Mouse (Mus musculus) myocyte (in vitro differentiated cells): ENCODE measurements around the gene Spon1. TPM values are rescaled to one million over a fixed set of nuclear protein-coding genes. Genes with fewer than 3 reads are reported as not detected.

ENCODE experiments used
- H3K27me3 ChIP-seq: one replicate; pipeline ENCODE4 v1.6.1; 2011; ENCODE audit not compliant: control insufficient read depth, insufficient read depth, insufficient read length
- H3K36me3 ChIP-seq: one replicate; pipeline ENCODE4 v1.6.1; 2011; ENCODE audit not compliant: control insufficient read depth, insufficient read depth
- H3K4me2 ChIP-seq: one replicate; pipeline ENCODE4 v1.6.1; 2011; ENCODE audit warnings: low read depth, control low read depth
- H3K4me3 ChIP-seq: one replicate; pipeline ENCODE4 v1.5.1; 2011; ENCODE audit warnings: mild to moderate bottlenecking, control low read depth, moderate library complexity
- H3K79me2 ChIP-seq: one replicate; pipeline ENCODE4 v1.6.1; 2011; ENCODE audit not compliant: control insufficient read depth, insufficient read depth
- H3ac ChIP-seq: one replicate; pipeline ENCODE4 v1.6.1; 2011; ENCODE audit not compliant: control insufficient read depth, insufficient read length
- CEBPB ChIP-seq: IDR thresholded peaks from 2 replicates; pipeline ENCODE4 v1.6.1; 2011; ENCODE audit warnings: mild to moderate bottlenecking, moderate library complexity; ENCODE audit not compliant: poor library complexity, insufficient read depth, severe bottlenecking
- E2F4 ChIP-seq: IDR thresholded peaks from one replicate; pipeline ENCODE4 v1.6.1; 2011; ENCODE audit warnings: mild to moderate bottlenecking, control low read depth, moderate library complexity; ENCODE audit not compliant: insufficient read depth
- MAX ChIP-seq: IDR thresholded peaks from one replicate; pipeline ENCODE4 v1.6.1; 2011; ENCODE audit warnings: low read depth, mild to moderate bottlenecking, control low read depth
- MYOD1 ChIP-seq, 3 experiments: IDR thresholded peaks; one replicate each; pipeline ENCODE4 v1.6.1; 2011; ENCODE audit warnings: control low read depth in 2 of 3, low read depth in 2 of 3, mild to moderate bottlenecking in 2 of 3, moderate library complexity in 1 of 3; ENCODE audit not compliant: insufficient read length in 2 of 3, control insufficient read depth in 1 of 3
- MYOG ChIP-seq, 3 experiments: IDR thresholded peaks; one replicate each; pipeline ENCODE4 v1.6.1; 2011; ENCODE audit warnings: control low read depth in 2 of 3, low read depth in 2 of 3, mild to moderate bottlenecking in 2 of 3; ENCODE audit not compliant: insufficient read length in 2 of 3, control insufficient read depth in 1 of 3, insufficient read depth in 1 of 3
- POLR2A ChIP-seq: IDR thresholded peaks from one replicate; pipeline ENCODE4 v1.6.1; 2011; ENCODE audit warnings: low read depth, mild to moderate bottlenecking, control low read depth, moderate library complexity; ENCODE audit not compliant: insufficient read length
- POLR2AphosphoS2 ChIP-seq: IDR thresholded peaks from one replicate; pipeline ENCODE4 v1.6.1; 2011; ENCODE audit warnings: low read depth, control low read depth; ENCODE audit not compliant: insufficient read length
- REST ChIP-seq: IDR thresholded peaks from one replicate; pipeline ENCODE4 v1.6.1; 2011; ENCODE audit warnings: mild to moderate bottlenecking, control low read depth, moderate library complexity; ENCODE audit not compliant: insufficient read depth, insufficient read length
- SRF ChIP-seq: IDR thresholded peaks from one replicate; pipeline ENCODE4 v1.6.1; 2011; ENCODE audit warnings: low read depth; ENCODE audit not compliant: control insufficient read depth, insufficient read length
- TCF12 ChIP-seq: IDR thresholded peaks from one replicate; pipeline ENCODE4 v1.6.1; 2011; ENCODE audit warnings: mild to moderate bottlenecking, control low read depth; ENCODE audit not compliant: poor library complexity, insufficient read depth, severe bottlenecking
- TCF3 ChIP-seq: IDR thresholded peaks from one replicate; pipeline ENCODE4 v1.6.1; 2011; ENCODE audit warnings: low read depth, control low read depth; ENCODE audit not compliant: insufficient read length
- USF1 ChIP-seq: IDR thresholded peaks from one replicate; pipeline ENCODE4 v1.6.1; 2011; ENCODE audit warnings: low read depth, mild to moderate bottlenecking, control low read depth, moderate library complexity
- polyA plus RNA-seq: library from polyadenylated mRNA; unstranded; fragments of >200 nt; fragmentation: generic; extraction: Trizol; gene quantifications from one replicate; pipeline ENCODE4 v1.2.1, GENCODE M21; 2012; ENCODE audit warnings: missing spikeins

The Spon1 gene
- polyA plus RNA-seq, 1 experiment, result 0.04 TPM

DNA sequence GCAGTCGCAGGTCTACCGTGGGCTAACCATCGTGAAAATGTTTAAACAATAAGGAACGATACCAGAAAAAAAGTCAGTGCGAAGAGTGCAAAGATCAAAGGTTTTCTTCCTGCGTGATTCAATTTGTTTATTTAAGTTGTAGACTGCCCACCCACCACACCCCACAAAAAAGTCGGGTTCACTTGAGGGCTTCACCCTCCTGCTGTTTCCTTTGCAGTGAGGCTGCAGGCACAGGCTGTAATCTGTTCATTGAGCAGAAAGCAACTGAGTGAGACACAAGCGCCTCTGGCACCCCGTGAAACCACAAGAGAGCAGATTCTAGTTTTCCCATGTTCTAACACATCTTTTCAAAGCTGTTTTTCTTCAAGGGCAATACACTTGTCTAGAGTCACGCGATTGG is 322.2 kb downstream of the Spon1 start:
- H3K27me3 ChIP-seq, result no peaks in the 10 kb centered on the region
- no peak for TF ChIP-seq MYOG (IDR thresholded peaks at IDR 0.05; ENCODE audit: control insufficient read depth in 1 of 3, insufficient read depth in 1 of 3, insufficient read length in 2 of 3, low read depth in 2 of 3)
- H3K4me2 ChIP-seq, result no peak overlapping the region
- H3K4me3 ChIP-seq, result no peak overlapping the region
- H3ac ChIP-seq, result no peak overlapping the region
- no peaks in the 10 kb centered on the region for H3K36me3 ChIP-seq
- H3K79me2 ChIP-seq, result peaks cover 95% of the 10 kb centered on the region

DNA sequence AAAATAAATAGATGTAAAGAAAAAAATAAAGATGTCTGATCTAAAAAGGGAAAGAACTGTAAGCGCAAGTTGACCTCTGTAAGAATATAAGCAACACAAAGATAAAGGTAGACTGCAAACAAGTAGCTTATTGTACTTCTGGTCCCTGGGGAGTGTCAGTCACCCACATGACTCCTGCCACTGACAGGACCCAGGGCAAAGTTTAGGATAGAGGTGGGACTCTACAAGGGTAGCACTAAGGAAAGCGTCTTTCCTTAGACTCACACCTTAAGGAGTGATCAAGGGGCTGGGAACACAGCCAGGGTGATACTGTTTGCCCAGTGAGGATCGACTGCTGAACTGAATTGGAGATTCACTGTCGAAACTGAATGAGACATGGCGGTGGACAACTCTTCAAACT is 323.1 kb downstream of the Spon1 start:
- no peak for TF ChIP-seq POLR2A
- no peak for TF ChIP-seq TCF12
- no peak for TF ChIP-seq MYOD1 (IDR thresholded peaks at IDR 0.05; ENCODE audit: control insufficient read depth in 1 of 3, insufficient read length in 2 of 3, low read depth in 2 of 3)
- no peak for TF ChIP-seq POLR2AphosphoS2
- TF ChIP-seq SRF, result no peak
- no peak for TF ChIP-seq TCF3
- no peak for TF ChIP-seq CEBPB
- no peak for TF ChIP-seq REST
- no peak for TF ChIP-seq MYOG (IDR thresholded peaks at IDR 0.05; ENCODE audit: control insufficient read depth in 1 of 3, insufficient read depth in 1 of 3, insufficient read length in 2 of 3, low read depth in 2 of 3)
- no peak for TF ChIP-seq MAX
- no peak for TF ChIP-seq E2F4
- no peak for TF ChIP-seq USF1

DNA sequence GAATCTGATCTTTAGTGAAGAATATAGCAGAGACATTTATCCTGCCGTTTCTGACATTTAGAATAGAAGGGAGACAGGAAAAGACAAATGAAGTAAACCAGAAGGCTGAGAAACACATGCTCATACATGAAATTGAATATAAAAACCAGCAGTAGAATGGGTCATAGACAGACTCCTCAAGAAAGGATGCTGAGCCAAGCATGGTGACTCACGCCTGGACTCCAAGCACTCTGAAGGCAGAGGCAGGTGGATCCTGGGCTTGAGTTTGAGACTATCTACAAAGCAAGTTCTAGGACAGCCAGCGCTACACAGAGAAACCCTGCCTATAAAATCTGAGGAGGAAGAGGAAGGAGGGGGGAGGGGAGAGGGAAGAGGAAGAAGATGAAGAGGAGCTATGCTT is 324.4 kb downstream of the Spon1 start:
- Histone ChIP-seq H3K4me3 (no peak overlapping the region), H3K36me3 (no peaks in the 10 kb centered on the region), H3K79me2 (peaks cover 98% of the 10 kb centered on the region), H3ac (no peak overlapping the region), H3K4me2 (no peak overlapping the region), H3K27me3 (no peaks in the 10 kb centered on the region)
- TF ChIP-seq REST, result no peak

More for the DNA sequence above, 323.1 kb downstream of the Spon1 start:
- peaks cover 97% of the 10 kb centered on the region for H3K79me2 ChIP-seq
- no peak overlapping the region for H3K4me3 ChIP-seq
- no peaks in the 10 kb centered on the region for H3K36me3 ChIP-seq
- H3ac ChIP-seq, result no peak overlapping the region
- no peak overlapping the region for H3K4me2 ChIP-seq
- H3K27me3 ChIP-seq, result no peaks in the 10 kb centered on the region

DNA sequence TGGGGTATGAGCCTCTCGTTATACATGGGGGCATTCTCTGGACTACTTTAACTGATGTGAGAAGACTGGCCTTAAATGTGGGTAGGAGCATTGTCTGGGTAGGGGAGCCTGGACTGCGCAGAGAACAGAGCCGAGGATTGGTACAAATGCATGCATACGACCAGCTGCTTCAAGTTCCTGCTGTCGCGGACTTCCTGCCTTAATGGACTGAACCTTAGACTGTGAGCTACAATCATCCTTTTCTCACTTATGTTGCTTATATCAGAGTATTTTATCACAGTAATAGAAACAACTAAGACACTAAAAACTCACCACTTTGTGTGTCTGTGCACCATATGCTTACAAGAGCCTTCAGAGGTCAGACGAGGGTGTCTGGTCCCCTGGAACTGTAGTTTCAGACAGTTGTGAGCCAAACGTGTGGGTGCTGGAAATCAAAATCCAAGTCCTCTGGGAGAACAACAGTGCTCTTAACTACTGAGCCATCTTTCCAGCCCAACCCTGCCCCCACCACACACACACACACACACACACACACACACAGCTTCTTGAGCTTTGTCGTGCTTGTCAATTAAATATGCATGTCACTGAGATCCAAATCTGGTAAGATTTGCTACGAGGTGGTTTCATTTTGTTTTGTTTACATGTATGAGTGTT is 325.2 kb downstream of the Spon1 start:
- Histone ChIP-seq H3K4me2 (no peak overlapping the region), H3K36me3 (no peaks in the 10 kb centered on the region), H3K79me2 (peaks cover 98% of the 10 kb centered on the region), H3K27me3 (no peaks in the 10 kb centered on the region), H3K4me3 (no peak overlapping the region), H3ac (no peak overlapping the region)
- TF ChIP-seq POLR2AphosphoS2, result no peak
- no peak for TF ChIP-seq E2F4
- TF ChIP-seq MAX, result no peak
